Mouse (Mus musculus): ENCODE data around the gene Odf2. TPM values are rescaled to one million over a fixed set of nuclear protein-coding genes. Genes with fewer than 3 reads are reported as not detected.

Gene Odf2
- 67.9 and 70.8 TPM in 2 replicates for polyA plus RNA-seq (2015; fragmentation: Nextera tagmentation; extraction: Ambion mirVana)

DNA sequence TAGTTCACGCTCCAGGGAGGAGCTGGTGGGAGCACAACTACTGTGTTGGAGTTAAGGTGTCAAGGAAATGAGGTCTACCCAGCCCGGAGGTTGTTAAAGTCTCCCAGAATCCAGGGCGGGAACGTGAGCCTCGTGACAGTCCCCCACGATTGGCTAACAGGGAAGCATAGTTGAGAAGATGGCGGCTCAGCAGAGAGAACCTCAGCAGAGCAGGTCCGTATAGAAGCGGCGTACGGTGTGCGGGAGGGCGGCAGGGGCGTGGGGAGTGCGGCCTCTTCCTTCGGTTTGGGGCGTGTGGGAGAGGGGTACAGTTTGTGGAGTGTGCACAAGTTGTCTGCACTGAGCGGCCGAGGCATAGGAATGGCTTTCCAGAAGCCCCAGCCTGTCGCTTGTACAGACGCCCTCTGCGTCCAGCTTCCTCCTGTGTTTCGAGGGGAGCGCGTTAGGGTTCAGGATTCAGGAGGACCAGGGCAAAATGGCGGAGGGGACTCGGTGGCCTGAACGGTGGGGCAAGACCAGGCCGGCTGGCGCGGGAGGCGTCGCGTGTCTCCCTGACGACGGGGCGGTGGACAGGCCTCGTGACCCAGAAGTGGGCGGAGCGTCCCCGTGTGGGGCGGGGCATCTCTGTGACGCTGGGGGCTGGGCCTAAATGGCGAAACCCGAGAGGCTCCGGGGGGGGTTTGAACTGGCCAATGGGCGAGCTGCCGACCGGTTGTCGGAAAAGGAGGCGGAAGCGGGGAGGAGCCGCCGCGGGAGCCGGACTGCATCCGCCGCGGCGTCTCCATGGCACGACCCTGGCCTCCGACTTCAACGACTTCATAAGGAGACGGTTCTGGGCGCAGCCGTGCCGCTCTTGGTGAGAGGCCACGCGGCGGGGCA, at the start of gene Odf2:
TSS of gene Odf2 (plus strand) at position 156 of the 879 bp plus-strand sequence.
- Histone ChIP-seq H3K36me3 (peaks cover 24% of the 10 kb centered on the region), H3K4me1 (replicated peaks) (peaks cover 18% of the 10 kb centered on the region), H3K4me2 (peak within 1 kb of the TSS; percentile 98), H3K4me3 (peak within 1 kb of the TSS; percentile 93), H3K9ac (peak within 1 kb of the TSS; percentile 96), H3K27me3 (no peaks in the 10 kb centered on the region), H3K9me3 (no peaks in the 10 kb centered on the region), H3K27ac (replicated peaks) (peak within 1 kb of the TSS; percentile 89)
- ATAC-seq (ENCODE audit: low FRiP score, low read depth), result peak; percentile 94
- WGBS, result 1% methylated on average over 69 of the region's 70 CpGs

DNA sequence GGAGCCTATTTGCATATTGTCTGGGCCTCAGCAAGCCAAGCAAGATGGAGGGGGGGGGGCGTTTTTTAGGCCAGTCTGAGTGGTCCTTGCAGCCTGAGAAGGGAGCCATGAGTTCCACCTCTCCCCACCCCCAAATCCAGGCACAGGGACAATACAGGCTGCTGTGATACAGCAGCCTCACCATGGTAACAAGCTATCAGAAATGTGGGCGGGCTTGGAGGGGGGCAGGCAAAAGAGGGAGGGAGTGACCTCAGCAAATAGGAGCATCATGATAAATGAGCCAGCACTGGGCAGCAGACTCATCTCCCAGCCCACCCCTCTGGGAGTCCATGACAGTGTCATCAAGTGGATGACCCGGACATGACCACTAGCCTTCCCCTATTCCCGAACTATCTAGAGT, 49.6 kb upstream of the Odf2 start:
- H3K4me2 ChIP-seq, result no peak overlapping the region
- no peaks in the 10 kb centered on the region for H3K27me3 ChIP-seq
- H3K4me1 ChIP-seq (replicated peaks), result peaks cover 33% of the 10 kb centered on the region
- peaks cover 9% of the 10 kb centered on the region for H3K36me3 ChIP-seq
- no peaks in the 10 kb centered on the region for H3K9me3 ChIP-seq
- H3K4me3 ChIP-seq, result no peak overlapping the region
- no peak overlapping the region for H3K9ac ChIP-seq
- 13% methylated on average over 4 of the region's 4 CpGs for WGBS
- ATAC-seq (ENCODE audit: low FRiP score, low read depth), result peak; percentile 49; the same call in 1 of the 2 replicates
- H3K27ac ChIP-seq (replicated peaks), result peak overlapping the region; percentile 13; the same call in 1 of the 2 replicates

DNA sequence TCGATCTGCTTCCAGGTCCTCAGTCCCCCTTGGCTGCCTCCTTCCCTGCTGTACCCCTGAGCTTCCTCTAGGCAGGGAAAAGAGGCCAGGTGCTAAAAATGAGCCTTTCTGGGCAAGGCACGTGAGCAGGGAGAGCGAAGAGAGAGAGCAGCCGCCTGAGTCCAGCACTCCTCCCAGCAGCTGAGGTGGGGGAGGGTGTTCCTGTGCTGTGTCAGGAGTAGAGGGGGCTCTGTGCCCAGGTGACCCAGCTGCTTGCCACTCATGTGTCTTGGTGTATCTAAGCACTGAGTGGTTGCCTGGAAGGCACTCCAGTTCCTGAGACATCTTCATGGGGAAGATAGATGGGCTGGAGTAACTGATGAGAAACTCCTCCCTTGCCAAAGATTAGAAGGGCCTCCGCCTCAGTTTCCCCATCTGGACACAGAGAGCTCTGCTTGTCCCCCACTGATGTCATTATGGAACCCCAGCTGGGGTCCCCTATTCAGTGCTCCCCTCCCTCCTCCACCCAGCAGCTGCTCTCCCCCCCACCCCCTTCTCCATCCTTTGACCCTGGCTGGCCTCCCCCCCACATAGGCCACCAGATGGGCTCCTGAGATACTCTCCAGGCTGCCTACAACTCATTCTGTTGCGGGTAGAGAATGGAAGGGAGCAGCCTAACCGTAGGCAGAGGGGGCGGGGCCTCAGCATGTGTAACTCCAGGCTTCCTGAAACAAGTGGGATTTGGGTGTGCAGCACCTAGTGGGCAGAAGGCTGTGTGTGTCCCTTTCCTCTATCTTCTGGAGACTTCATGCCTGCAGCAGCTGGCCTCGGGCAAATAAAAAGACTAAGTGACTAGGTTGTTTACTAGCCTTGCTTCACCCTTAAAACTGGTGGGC, 45.6 kb upstream of the Odf2 start:
- 16% methylated on average over 9 of the region's 9 CpGs for WGBS
- Histone ChIP-seq H3K9me3 (no peaks in the 10 kb centered on the region), H3K4me2 (no peak overlapping the region), H3K9ac (no peak overlapping the region), H3K27ac (replicated peaks) (no peak overlapping the region; the same call in 1 of the 2 replicates), H3K4me3 (no peak overlapping the region), H3K4me1 (replicated peaks) (peaks cover 60% of the 10 kb centered on the region), H3K27me3 (no peaks in the 10 kb centered on the region), H3K36me3 (peaks cover 9% of the 10 kb centered on the region; the same call in 1 of the 2 replicates)
- no peak for ATAC-seq (ENCODE audit: low FRiP score, low read depth)

DNA sequence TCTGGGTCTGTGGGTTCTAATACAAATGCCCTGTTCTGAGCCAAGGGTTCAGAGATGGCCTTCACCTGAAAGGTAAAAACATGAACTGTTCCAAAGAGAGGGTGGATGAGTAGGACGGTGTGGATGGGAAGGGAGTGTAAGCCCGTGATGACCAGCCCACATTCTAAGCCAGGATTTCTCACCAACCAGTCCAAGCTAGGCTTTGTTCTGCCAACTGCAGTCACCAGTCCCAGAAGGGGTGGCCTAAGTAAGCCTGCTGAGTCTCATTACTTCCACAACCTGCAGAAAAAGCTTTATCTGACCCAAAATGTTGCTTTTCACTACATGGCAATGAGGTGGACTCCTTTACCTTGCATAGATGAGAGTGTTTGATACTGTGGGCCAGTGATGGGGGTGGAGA, 44.9 kb upstream of the Odf2 start:
- WGBS, result 29% methylated on average over 2 of the region's 2 CpGs
- peaks cover 55% of the 10 kb centered on the region for H3K4me1 ChIP-seq (replicated peaks)
- no peaks in the 10 kb centered on the region for H3K9me3 ChIP-seq
- no peak overlapping the region for H3K4me3 ChIP-seq
- no peak for ATAC-seq (ENCODE audit: low FRiP score, low read depth)
- H3K9ac ChIP-seq, result no peak overlapping the region
- H3K36me3 ChIP-seq, result peaks cover 9% of the 10 kb centered on the region; the same call in 1 of the 2 replicates
- peak overlapping the region; percentile 92; the same call in 1 of the 2 replicates for H3K4me2 ChIP-seq
- H3K27ac ChIP-seq (replicated peaks), result 0 out of 2 replicates have a peak overlapping the region, but pooled peaks have one; percentile 35
- no peaks in the 10 kb centered on the region for H3K27me3 ChIP-seq

DNA sequence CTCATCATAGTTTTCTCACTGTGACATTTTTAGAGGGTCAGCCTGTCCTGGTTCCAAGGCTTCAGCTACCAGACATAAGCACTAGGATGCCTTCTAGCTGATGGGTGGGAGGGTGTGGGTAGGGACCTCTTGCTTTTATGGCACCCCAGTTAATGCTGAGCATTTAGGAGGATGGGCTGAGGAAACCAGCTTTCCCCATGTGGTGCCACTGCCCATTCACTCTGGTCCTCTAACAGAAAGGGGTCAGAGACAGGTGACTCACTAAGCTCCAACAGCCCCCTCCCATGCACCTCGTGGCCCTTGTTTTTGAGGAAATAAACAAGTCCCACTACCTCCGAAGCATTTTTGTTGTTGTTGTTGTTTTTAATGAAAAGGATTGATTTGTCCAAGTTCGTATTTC, 44.4 kb upstream of the Odf2 start:
- Histone ChIP-seq H3K27ac (replicated peaks) (0 out of 2 replicates have a peak overlapping the region, but pooled peaks have one; percentile 35), H3K9me3 (no peaks in the 10 kb centered on the region), H3K9ac (peak overlapping the region; percentile 93; the same call in 1 of the 2 replicates), H3K4me3 (peak overlapping the region; percentile 74), H3K27me3 (no peaks in the 10 kb centered on the region), H3K4me1 (replicated peaks) (peaks cover 53% of the 10 kb centered on the region), H3K4me2 (peak overlapping the region; percentile 92), H3K36me3 (peaks cover 9% of the 10 kb centered on the region; the same call in 1 of the 2 replicates)
- 4% methylated on average over 3 of the region's 3 CpGs for WGBS
- no peak for ATAC-seq (ENCODE audit: low FRiP score, low read depth)

DNA sequence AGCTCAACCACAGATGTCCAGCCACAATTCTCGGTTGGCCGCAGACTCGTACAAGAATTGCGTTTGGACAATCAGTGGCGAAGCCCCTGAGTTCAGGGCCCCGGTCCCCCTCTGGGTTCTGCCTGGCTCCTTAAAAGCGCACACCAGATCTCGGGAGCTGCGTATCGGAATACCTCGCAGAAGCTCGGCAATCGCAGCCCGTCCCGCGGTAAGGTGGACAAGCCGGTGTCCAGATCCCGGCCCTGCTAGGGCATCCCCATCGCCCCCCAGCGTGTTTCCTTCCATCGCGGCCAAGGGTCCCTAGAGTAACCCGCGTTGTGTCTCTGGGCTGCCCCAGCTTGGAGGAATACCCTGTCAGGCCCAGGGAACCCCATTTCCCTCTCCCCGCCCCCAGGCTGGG, 43.4 kb upstream of the Odf2 start:
- 5% methylated on average over 25 of the region's 25 CpGs for WGBS
- Histone ChIP-seq H3K27me3 (no peaks in the 10 kb centered on the region), H3K9ac (peak overlapping the region; percentile 93), H3K4me1 (replicated peaks) (peaks cover 49% of the 10 kb centered on the region), H3K4me3 (peak overlapping the region; percentile 74), H3K9me3 (no peaks in the 10 kb centered on the region), H3K27ac (replicated peaks) (peak overlapping the region; percentile 83), H3K4me2 (peak overlapping the region; percentile 92), H3K36me3 (peaks cover 9% of the 10 kb centered on the region; the same call in 1 of the 2 replicates)
- ATAC-seq (ENCODE audit: low FRiP score, low read depth), result peak; percentile 36; the same call in 1 of the 2 replicates

DNA sequence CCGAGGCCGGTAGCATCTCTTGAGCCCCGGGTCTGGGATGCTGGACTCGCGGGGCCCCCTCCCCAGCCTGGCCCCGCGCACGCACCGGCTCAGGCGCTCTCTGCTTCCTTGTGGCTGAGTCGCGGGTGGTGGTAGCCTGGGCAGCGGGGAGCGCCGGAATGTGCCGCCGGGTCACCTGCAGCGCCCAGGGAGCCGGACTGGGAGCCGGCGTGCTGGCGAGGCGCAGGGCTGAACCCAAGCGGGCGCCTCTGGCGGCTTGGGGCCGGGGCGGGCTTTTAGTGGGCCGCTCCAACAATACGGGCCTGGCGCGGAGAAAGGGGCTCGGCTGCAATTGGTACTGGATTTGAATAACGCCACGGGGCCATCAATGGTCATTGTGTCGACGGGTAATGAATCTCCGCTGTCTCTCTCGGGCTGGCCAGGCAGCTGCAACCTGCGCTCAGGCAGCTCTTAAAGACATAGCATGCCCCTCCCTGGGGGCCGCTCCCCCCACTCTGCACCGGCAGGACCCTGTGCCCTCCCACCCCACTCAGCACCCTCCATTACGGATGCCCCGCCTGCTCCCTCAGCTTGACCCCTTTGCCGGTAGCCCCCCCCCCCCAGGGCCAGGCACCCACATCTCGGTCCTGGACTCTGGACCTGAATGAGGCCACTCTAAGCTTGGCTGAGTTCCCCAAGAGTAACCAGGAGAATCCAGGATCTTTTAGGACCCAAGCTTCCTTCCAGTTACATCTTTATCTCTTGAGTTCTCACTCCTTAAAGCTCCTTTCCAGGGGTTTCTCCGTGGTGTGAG, 42.8 kb upstream of the Odf2 start:
- 2% methylated on average over 43 of the region's 47 CpGs for WGBS
- H3K4me3 ChIP-seq, result peak overlapping the region; percentile 74

DNA sequence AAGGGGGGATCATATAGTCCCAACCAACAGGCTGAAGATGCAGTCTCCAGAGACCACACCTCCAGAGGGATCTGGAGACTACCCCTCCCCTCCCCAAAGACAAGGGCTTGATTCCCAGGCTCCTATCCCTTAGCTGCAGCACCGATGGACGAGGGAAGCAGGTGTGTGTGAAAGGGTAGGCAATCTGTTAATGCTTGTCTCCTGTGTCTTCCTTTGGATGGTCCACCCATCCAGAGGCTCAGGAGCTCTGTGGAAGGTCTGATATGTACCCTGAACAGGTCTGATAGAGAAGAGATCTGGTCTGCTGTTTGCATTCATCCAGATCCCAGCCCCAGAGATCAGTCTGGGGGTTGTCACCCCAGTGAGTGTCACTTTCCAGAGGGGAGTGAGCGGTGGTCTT, 42.1 kb upstream of the Odf2 start:
- no peak for ATAC-seq (ENCODE audit: low FRiP score, low read depth)
- Histone ChIP-seq H3K27ac (replicated peaks) (no peak overlapping the region; the same call in 1 of the 2 replicates), H3K4me1 (replicated peaks) (peaks cover 47% of the 10 kb centered on the region), H3K4me3 (peak overlapping the region; percentile 74), H3K9ac (peak overlapping the region; percentile 93; the same call in 1 of the 2 replicates), H3K27me3 (no peaks in the 10 kb centered on the region), H3K9me3 (no peaks in the 10 kb centered on the region), H3K36me3 (peaks cover 7% of the 10 kb centered on the region; the same call in 1 of the 2 replicates), H3K4me2 (peak overlapping the region; percentile 92)
- 32% methylated on average over 3 of the region's 3 CpGs for WGBS

More for the DNA sequence above, 42.8 kb upstream of the Odf2 start:
- Histone ChIP-seq H3K36me3 (peaks cover 9% of the 10 kb centered on the region; the same call in 1 of the 2 replicates), H3K9me3 (no peaks in the 10 kb centered on the region), H3K27me3 (no peaks in the 10 kb centered on the region), H3K27ac (replicated peaks) (peak overlapping the region; percentile 83), H3K9ac (peak overlapping the region; percentile 93), H3K4me2 (peak overlapping the region; percentile 92), H3K4me1 (replicated peaks) (peaks cover 47% of the 10 kb centered on the region)
- peak; percentile 57; the same call in 1 of the 2 replicates for ATAC-seq (ENCODE audit: low FRiP score, low read depth)

DNA sequence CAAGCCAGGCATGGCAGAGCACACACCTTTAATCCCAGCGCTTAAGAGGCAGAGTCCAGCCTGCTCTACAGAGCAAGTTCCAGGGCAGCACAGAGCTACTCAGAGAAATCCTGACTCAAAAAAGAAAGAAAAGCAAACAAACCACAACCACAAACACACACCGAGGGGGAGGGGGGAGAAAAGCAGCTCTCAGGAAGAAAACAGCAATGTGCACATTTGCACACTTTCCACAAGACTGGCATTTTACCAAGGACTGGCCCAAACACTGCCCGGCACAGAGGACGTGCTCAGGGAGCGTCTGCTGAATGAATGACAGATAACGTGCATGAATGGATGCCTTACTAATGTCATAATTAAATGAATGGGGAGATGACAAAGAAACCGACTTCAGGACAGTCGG, 40.0 kb upstream of the Odf2 start:
- WGBS, result 26% methylated on average over 8 of the region's 8 CpGs

DNA sequence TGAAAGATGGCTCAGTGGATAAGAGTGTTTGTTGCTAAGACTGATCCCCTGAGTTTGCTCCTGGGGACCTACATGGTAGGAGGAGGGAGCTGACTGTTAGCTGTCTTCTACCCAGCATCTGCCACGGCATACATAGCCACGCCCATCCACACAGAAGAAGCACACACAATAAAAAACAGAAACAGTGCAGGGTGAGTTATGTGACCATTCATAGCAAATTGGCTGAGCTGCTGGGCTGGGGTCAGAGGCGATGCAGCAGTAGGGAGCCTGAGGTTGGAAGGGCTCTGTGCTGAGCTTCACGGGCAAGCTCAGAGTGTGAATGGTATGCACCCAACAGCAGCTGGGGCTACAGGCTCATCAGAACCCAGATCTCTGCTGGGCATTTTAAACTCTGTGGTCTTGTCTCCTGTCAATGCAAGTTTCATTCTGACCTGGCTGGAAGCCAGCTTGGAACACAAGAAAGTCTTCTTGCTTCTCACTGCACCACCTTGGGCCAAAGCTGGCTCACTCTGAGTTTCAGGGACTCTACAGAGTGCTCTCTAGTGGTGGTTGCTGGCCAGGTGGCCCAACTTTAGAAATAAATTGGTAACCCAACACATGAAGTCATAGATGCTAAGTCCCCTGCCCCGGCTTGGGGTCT, 39.1 kb upstream of the Odf2 start:
- WGBS, result 25% methylated on average over 5 of the region's 5 CpGs
- Histone ChIP-seq H3K9me3 (no peaks in the 10 kb centered on the region), H3K27me3 (no peaks in the 10 kb centered on the region), H3K27ac (replicated peaks) (no peak overlapping the region), H3K36me3 (no peaks in the 10 kb centered on the region), H3K4me3 (no peak overlapping the region), H3K4me1 (replicated peaks) (peaks cover 33% of the 10 kb centered on the region), H3K4me2 (no peak overlapping the region), H3K9ac (no peak overlapping the region)
- ATAC-seq (ENCODE audit: low FRiP score, low read depth), result no peak

More for the DNA sequence above, 40.0 kb upstream of the Odf2 start:
- no peak overlapping the region for H3K4me3 ChIP-seq
- no peaks in the 10 kb centered on the region for H3K9me3 ChIP-seq
- no peak overlapping the region for H3K4me2 ChIP-seq
- H3K27ac ChIP-seq (replicated peaks), result no peak overlapping the region
- no peak for ATAC-seq (ENCODE audit: low FRiP score, low read depth)
- peaks cover 42% of the 10 kb centered on the region for H3K4me1 ChIP-seq (replicated peaks)
- H3K9ac ChIP-seq, result no peak overlapping the region
- H3K36me3 ChIP-seq, result no peaks in the 10 kb centered on the region
- no peaks in the 10 kb centered on the region for H3K27me3 ChIP-seq

Measured in hindbrain, embryonic 15.5 days (tissue).